Mouse (Mus musculus): ENCODE measurements around the gene D630023F18Rik. TPM values are rescaled to one million over a fixed set of nuclear protein-coding genes. Genes with fewer than 3 reads are reported as not detected.

D630023F18Rik gene
- polyA plus RNA-seq (2014; fragmentation: Illumina TruSeq; extraction: RNeasy Lipid Tissue Mini Kit (QIAGEN cat#74804); ENCODE audit: low read depth, low replicate concordance), result not detected

GRCm38 (mm10) chr1:65122574-65123372, at the start of gene D630023F18Rik:
D630023F18Rik (minus strand) TSS chr1:65123214.

GRCm38 (mm10) chr1:65119438-65119837, 3.6 kb downstream of the D630023F18Rik start, which contains the start of gene Gm28845:
Gm28845 (minus strand) TSS chr1:65119558.

GRCm38 (mm10) chr1:65103273-65103672, 19.7 kb downstream of the D630023F18Rik start, which contains the start of gene Cryga:
Cryga (minus strand) TSS chr1:65103373.

GRCm38 (mm10) chr1:65082188-65082587, 40.8 kb downstream of the D630023F18Rik start, which contains the start of gene Crygb:
Crygb (minus strand) TSS chr1:65082288.

GRCm38 (mm10) chr1:65073589-65073988, 49.4 kb downstream of the D630023F18Rik start, which contains the start of gene Crygc:
Crygc (minus strand) TSS chr1:65073689.

GRCm38 (mm10) chr1:65063352-65063751, 59.7 kb downstream of the D630023F18Rik start, which contains the start of gene Crygd:
Crygd (minus strand) TSS chr1:65063452.

Other genes starting within 250 kb of the D630023F18Rik start
- gene Plekhm3, start 166.4 kb downstream of the D630023F18Rik start, polyA plus RNA-seq (2014; fragmentation: Illumina TruSeq; extraction: RNeasy Lipid Tissue Mini Kit (QIAGEN cat#74804); ENCODE audit: low read depth, low replicate concordance), result 5.3 TPM
- not detected for gene Akr1cl, start 90.5 kb downstream of the D630023F18Rik start, polyA plus RNA-seq (2014; fragmentation: Illumina TruSeq; extraction: RNeasy Lipid Tissue Mini Kit (QIAGEN cat#74804); ENCODE audit: low read depth, low replicate concordance)
- gene Cryge, start 72.1 kb downstream of the D630023F18Rik start, polyA plus RNA-seq (2014; fragmentation: Illumina TruSeq; extraction: RNeasy Lipid Tissue Mini Kit (QIAGEN cat#74804); ENCODE audit: low read depth, low replicate concordance), result not detected
- not detected for gene Crygd, start 59.8 kb downstream of the D630023F18Rik start, polyA plus RNA-seq (2014; fragmentation: Illumina TruSeq; extraction: RNeasy Lipid Tissue Mini Kit (QIAGEN cat#74804); ENCODE audit: low read depth, low replicate concordance)
- not detected for gene Crygc, start 49.5 kb downstream of the D630023F18Rik start, polyA plus RNA-seq (2014; fragmentation: Illumina TruSeq; extraction: RNeasy Lipid Tissue Mini Kit (QIAGEN cat#74804); ENCODE audit: low read depth, low replicate concordance)
- not detected for gene Crygb, start 40.9 kb downstream of the D630023F18Rik start, polyA plus RNA-seq (2014; fragmentation: Illumina TruSeq; extraction: RNeasy Lipid Tissue Mini Kit (QIAGEN cat#74804); ENCODE audit: low read depth, low replicate concordance)
- not detected for gene Cryga, start 19.8 kb downstream of the D630023F18Rik start, polyA plus RNA-seq (2014; fragmentation: Illumina TruSeq; extraction: RNeasy Lipid Tissue Mini Kit (QIAGEN cat#74804); ENCODE audit: low read depth, low replicate concordance)
- not detected for gene Gm28845, start 3.7 kb downstream of the D630023F18Rik start, polyA plus RNA-seq (2014; fragmentation: Illumina TruSeq; extraction: RNeasy Lipid Tissue Mini Kit (QIAGEN cat#74804); ENCODE audit: low read depth, low replicate concordance)
- 64.5 TPM for gene Idh1, start 63.3 kb upstream of the D630023F18Rik start, polyA plus RNA-seq (2014; fragmentation: Illumina TruSeq; extraction: RNeasy Lipid Tissue Mini Kit (QIAGEN cat#74804); ENCODE audit: low read depth, low replicate concordance)
- gene Pikfyve, start 63.5 kb upstream of the D630023F18Rik start, polyA plus RNA-seq (2014; fragmentation: Illumina TruSeq; extraction: RNeasy Lipid Tissue Mini Kit (QIAGEN cat#74804); ENCODE audit: low read depth, low replicate concordance), result 4.8 TPM
- not detected for gene Pth2r, start 158.8 kb upstream of the D630023F18Rik start, polyA plus RNA-seq (2014; fragmentation: Illumina TruSeq; extraction: RNeasy Lipid Tissue Mini Kit (QIAGEN cat#74804); ENCODE audit: low read depth, low replicate concordance)